Comparison of ENCODE assay signal across 14 mouse cellular contexts in genomic region chr4:102775596-102776270, GRCm38 (mm10).
"Had no signal": no experiment of that assay in that cellular context is flagged by ENCODE, and none has a peak within 500 bp of the region (broad histone marks: within the 10 kb centered on the region; RNA-seq: fewer than 3 reads in every experiment).

No protein-coding gene starts in this region.

- H3K36me3 ChIP-seq: limb, embryonic 13.5 days; liver, embryonic 15.5 days; midbrain, embryonic 13.5 days; stomach, embryonic 15.5 days had no signal

- H3K9ac ChIP-seq: limb, embryonic 13.5 days; liver, embryonic 15.5 days; midbrain, embryonic 13.5 days; stomach, embryonic 15.5 days had no signal

- H3K9me3 ChIP-seq: limb, embryonic 13.5 days; liver, embryonic 15.5 days; midbrain, embryonic 13.5 days; stomach, embryonic 15.5 days had no signal

- H3K4me2 ChIP-seq: limb, embryonic 13.5 days; liver, embryonic 11.5 days; liver, embryonic 15.5 days; midbrain, embryonic 13.5 days; stomach, embryonic 15.5 days had no signal

- H3K4me3 ChIP-seq: limb, embryonic 13.5 days; liver, embryonic 15.5 days; midbrain, embryonic 13.5 days; stomach, embryonic 15.5 days had no signal

- ATAC-seq: intestine, embryonic 16.5 days; lung, postnatal 0 days; midbrain, embryonic 13.5 days had no signal

- H3K27me3 ChIP-seq: limb, embryonic 13.5 days; liver, embryonic 15.5 days; midbrain, embryonic 13.5 days; stomach, embryonic 15.5 days had no signal

- DNase-seq: kidney, adult 8-10 months; layer of hippocampus, postnatal 36 days; lung, adult 2 months; lung, postnatal 36 days; right cerebral cortex, postnatal 14 days; thymus, adult 2 months; thymus, postnatal 36 days had no signal

- H3K27ac ChIP-seq: limb, embryonic 13.5 days; liver, embryonic 15.5 days; midbrain, embryonic 13.5 days; stomach, embryonic 15.5 days had no signal

- H3K4me1 ChIP-seq: liver, embryonic 15.5 days; stomach, embryonic 15.5 days had no signal
